Mouse (Mus musculus): ENCODE results near the gene Icam1. TPM values are rescaled to one million over a fixed set of nuclear protein-coding genes. Genes with fewer than 3 reads are reported as not detected.

Icam1 gene
- 10 to 100 TPM; 16.6 to 17.7 TPM for total RNA-seq (2023)

DNA sequence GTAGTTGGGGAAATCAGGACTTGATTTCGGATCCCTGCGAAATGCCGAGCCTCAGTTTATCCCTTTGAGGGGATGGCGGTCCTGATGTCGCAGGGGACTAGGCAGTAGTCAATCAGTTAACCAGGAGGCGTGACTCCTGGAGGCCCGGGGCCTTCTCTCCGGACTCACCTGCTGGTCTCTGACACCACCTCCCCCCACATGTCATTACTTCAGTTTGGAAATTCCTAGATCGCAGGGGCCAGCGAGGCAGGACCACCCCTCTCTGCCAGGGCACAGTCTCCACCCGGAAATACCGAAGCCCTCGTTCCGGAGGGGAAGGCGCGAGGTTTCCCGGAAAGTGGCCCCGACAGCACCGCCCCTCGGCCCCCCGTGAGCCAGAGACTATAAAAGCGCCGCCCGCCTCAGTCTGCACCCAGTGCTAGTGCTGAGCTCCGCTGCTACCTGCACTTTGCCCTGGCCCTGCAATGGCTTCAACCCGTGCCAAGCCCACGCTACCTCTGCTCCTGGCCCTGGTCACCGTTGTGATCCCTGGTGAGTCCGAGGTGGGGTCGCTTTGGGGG lies at the start of gene Icam1:
Gene Icam1 (plus strand): TSS at position 415 of the 560 bp plus-strand sequence.

DNA sequence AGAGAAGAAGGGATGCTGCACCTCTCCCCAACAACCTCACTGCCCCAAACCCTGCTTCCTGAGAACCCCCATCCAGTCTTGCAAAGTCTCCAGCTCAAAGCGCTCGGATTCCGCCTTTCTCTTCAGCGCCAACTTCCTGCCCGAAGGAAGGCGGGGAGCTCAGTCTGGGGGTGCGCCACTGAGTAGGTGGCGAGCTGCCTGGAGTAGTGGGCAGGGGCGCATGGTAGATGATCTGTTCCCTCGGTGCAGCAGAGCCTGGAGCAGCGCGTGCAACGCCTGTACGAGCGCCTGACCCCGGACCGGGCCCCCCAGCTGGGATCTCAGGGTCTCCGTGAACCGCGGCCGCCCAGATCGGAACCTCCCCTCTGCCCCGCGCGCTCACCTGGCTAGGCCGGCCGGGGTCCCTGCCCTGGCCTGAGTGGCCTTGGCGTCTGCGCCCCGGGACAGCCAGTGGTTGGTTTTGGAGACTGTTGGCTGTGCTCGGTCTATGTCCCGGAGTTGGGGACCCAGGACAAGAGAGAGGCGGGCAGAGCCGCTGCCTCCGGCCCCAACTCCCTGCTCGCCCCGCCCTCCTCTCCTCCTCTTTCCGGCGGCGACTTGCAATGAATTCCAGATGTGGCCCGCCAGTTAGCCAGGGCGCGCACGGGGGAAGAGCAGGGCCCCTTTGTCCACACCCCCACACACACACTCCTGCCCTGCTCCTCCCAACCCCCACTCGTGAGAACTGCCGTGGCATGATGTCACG lies 39.4 kb upstream of the Icam1 start, which contains the start of gene S1pr2:
Gene S1pr2 (minus strand): TSS at position 566 of the 745 bp plus-strand sequence.

DNA sequence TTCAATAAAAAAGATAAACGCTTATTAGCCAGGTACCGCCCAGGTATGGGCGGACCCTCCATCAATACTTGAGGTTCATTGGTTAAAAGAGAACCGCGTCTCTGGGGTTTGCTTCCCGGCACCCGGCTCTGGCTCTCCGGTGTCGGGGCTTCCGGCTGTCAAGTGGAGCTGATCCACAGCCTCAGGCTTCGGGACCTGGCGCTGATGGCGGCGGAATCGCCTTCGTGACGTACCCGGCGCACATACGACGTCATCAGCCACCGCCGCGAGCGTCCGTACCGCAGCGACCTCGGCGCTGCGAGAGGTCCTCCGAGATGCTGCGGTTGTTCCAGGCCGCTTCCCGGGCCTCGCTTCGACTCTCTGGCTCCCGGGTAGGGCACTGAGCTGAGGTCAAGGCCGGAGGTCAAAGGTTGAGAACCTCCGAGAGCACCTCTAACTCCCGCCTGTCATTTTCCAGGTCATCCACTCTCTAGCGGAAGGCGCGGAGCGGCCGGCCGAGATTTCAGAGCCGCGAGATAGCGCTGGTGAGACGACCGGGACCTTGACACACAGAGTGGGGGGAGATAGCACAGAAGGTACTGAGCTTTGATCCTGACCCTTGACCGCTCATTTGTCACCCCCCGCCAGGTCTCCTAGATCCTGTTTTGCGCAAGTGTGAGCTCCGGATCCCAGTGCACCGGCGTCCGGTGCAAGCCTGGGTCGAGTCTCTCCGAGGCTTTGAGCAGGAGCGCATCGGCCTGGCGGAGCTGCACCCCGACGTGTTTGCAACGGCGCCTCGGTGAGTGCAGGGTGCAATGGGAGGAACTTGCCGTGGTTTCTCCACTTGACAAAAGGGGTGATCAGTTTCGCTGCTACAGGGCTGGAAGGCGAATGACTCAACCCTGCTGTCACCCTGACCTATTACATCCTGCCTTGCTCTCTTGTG lies 12.9 kb upstream of the Icam1 start, which contains the start of gene Mrpl4:
Gene Mrpl4 (plus strand): TSS at position 112 of the 925 bp plus-strand sequence.

DNA sequence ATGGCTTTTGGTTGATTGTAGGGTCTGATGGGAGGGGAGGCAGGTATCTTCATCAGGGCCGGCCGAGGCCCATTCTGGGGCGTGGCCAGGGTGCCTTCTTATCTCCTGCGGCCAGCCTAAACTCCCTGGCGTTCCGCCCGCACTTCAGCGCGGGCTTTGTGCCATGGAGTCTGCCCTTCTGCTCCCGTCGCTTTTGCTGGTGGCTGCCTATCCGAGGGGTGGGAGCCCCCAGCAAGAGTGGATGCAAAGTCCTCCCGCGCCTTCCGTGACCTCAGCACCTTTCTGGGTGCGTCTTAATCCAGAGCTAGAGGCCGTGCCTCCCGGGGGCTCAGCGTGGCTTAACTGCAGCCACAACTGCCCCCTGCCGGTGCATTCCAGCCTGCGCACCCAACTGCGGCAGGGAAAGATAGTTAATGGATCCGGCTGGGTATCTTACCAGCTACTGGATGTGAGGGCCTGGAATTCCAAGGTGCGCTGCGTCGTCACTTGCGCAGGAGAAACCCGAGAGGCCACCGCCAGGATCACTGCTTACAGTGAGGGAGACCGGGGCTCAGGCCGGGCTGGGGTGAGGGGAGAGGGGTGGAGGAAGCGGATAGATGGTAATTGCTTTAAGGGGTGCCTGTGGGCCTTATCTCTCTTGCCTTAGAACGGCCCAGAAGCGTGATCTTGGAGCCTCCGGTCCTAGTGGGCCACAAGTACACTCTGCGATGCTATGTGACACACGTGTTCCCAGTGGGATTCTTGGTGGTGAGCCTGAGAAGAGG lies 13.7 kb downstream of the Icam1 start, which contains the start of gene Icam4:
Gene Icam4 (plus strand): TSS at position 83 of the 764 bp plus-strand sequence.

DNA sequence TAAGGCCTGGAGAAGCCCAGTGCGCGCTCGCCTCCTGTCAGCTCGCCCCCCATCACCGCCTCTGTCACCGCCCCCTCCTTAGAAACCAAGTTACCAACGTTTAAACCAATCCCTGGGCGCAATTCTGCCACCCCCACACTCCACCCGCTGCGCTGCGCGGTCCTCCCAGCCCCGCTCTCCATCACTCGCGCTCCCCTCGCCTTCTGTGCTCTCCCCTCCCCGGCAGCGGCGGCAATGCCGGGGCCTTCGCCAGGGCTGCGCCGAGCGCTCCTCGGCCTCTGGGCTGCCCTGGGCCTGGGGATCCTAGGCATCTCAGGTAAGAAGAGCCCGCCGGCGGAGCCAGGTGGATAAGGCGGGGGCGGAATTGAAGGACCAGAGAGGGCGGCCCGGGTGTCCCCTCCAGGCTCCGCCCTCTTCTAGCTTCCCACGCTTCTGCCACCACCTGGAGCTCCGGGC lies 16.1 kb downstream of the Icam1 start, which contains the start of gene Icam5:
Gene Icam5 (plus strand): TSS at position 178 of the 456 bp plus-strand sequence.

DNA sequence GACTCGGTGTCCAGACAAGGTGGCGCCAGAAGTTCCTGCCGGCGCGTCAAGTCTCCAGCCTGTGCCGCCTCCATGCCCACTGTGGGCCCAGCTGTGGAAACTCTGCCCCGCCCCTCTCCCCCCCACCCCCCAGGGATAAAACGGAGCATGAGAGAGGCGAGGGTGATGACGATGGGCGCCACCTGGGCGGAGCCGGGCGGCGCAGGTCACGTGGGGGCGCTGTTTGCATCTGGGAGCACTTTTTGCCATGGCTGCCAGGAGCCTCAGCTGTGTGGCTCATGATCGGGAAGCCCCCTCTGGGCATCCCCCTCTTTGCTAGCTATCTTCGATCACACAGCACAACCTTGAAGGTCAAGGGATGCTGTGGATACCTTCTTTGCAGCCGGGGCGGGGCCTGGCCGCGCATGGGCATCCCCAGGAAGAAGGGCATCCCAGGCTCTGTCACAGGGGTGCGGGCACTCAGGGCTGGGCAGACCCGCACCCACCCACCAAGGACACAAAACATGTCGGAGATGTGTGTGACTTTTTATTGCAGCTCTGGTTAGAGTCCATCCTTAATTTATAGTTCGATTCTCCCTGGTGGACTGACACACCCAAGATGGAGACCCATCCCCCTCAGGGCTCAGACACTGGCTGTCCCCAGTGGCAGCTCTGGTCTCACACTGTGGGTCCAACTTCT lies 51.4 kb downstream of the Icam1 start, which contains the start of gene Zglp1:
Gene Zglp1 (minus strand): TSS at position 88 of the 679 bp plus-strand sequence.

DNA sequence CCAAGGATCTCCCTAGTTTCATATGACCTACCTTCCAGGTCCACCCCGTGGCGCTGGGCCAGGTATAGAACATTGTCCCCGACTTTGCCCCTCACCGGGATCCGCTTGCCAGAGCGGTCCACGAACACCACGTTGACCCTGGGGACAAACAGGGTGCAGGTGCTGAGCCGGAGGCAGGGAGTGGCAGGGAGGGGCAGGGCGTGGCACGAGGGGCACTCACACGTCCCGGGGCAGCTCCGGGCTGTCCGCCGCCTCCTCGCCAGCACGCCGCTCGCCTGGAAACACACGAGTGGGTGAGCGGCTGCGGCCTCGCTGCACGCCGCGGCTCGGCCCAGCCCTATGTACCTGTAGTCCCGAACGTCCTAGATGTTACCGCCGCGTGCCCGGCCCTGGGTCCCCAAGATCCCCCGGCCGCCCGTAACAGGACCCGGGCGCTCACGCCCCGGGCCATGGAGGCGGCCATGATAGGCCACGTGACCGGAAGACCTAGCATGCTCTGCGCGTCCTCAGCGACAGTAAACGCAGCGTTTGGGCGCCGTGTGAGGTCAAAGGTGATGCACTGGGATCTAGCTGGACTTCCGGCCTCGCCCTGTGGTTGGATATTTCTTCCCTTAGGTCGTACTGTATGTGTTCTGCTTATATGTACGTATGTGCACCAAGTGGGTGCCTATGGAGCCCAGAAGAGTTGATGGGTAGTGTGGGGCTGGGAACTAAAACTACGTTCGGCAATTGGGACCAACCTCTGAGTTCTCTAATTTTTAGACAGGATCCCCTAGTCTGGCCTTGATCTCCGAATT lies 57.5 kb downstream of the Icam1 start, which contains the start of the genes Gm49373 and Fdx1l:
Gene Gm49373 (minus strand): TSS at position 53 of the 797 bp plus-strand sequence.
Gene Fdx1l (minus strand): TSS at position 571 of the 797 bp plus-strand sequence.

Other genes starting within 250 kb of the Icam1 start
- under 1 TPM; 0.68 to 0.83 TPM for gene Col5a3, start 200.9 kb upstream of the Icam1 start, total RNA-seq (2023)
- gene Rdh8, start 197.5 kb upstream of the Icam1 start, total RNA-seq (2023) = not detected
- gene A230050P20Rik, start 147.3 kb upstream of the Icam1 start, total RNA-seq (2023) = 1 to 10 TPM; 5.7 to 6.0 TPM
- gene Angptl6, start 136.3 kb upstream of the Icam1 start, total RNA-seq (2023) = under 1 TPM; 0.22 to 0.51 TPM
- 10 to 100 TPM; 28.5 to 28.9 TPM for gene Ppan, start 127.8 kb upstream of the Icam1 start, total RNA-seq (2023)
- gene Eif3g, start 117.4 kb upstream of the Icam1 start, total RNA-seq (2023) = 10 to 100 TPM; 79.3 to 80.8 TPM
- gene Dnmt1, start 56.1 kb upstream of the Icam1 start, total RNA-seq (2023) = 100 to 1,000 TPM; 115 to 127 TPM
- gene S1pr2, start 39.2 kb upstream of the Icam1 start, total RNA-seq (2023) = 10 to 100 TPM in 1 of 2 experiments, 1 to 10 TPM in 1; 9.1 to 14.7 TPM
- gene Mrpl4, start 13.2 kb upstream of the Icam1 start, total RNA-seq (2023) = 10 to 100 TPM; 39.6 to 43.6 TPM
- gene Icam4, start 13.4 kb downstream of the Icam1 start, total RNA-seq (2023) = 1 to 10 TPM; 5.5 to 7.8 TPM
- under 1 TPM; 0.26 TPM for gene Icam5, start 16.1 kb downstream of the Icam1 start, total RNA-seq (2023)
- not detected for gene Zglp1, start 51.1 kb downstream of the Icam1 start, total RNA-seq (2023)
- gene Gm49373, start 57.1 kb downstream of the Icam1 start, total RNA-seq (2023) = under 1 TPM; 0.26 to 0.44 TPM
- gene Fdx1l, start 57.6 kb downstream of the Icam1 start, total RNA-seq (2023) = 1 to 10 TPM; 6.6 to 8.3 TPM
- 1 to 10 TPM; 2.1 to 3.0 TPM for gene Gm38431, start 76.0 kb downstream of the Icam1 start, total RNA-seq (2023)
- gene Raver1, start 76.0 kb downstream of the Icam1 start, total RNA-seq (2023) = 10 to 100 TPM; 51.8 to 54.5 TPM
- gene Tyk2, start 115.3 kb downstream of the Icam1 start, total RNA-seq (2023) = 10 to 100 TPM; 44.2 to 48.6 TPM
- gene Cdc37, start 134.0 kb downstream of the Icam1 start, total RNA-seq (2023) = 10 to 100 TPM; 76.1 to 82.1 TPM
- 1 to 10 TPM; 5.7 to 7.2 TPM for gene Pde4a, start 149.7 kb downstream of the Icam1 start, total RNA-seq (2023)
- gene Keap1, start 223.4 kb downstream of the Icam1 start, total RNA-seq (2023) = 10 to 100 TPM; 25.5 to 28.8 TPM
- gene S1pr5, start 232.5 kb downstream of the Icam1 start, total RNA-seq (2023) = 1 to 10 TPM; 2.3 to 3.9 TPM
- 10 to 100 TPM; 42.2 to 45.0 TPM for gene Atg4d, start 249.3 kb downstream of the Icam1 start, total RNA-seq (2023)